Mouse (Mus musculus) E14TG2a.4 (cell line): Measurements from ENCODE around the gene Zfp62.

Experiments
- CTCF ChIP-seq: conservative IDR thresholded peaks from 2 replicates; pipeline ENCODE4 v1.5.1; 2014; ENCODE audit warnings: low read length
- POU5F1 ChIP-seq: IDR thresholded peaks from 2 replicates; pipeline ENCODE4 v1.6.1; 2014; ENCODE audit warnings: low read length, borderline replicate concordance

DNA sequence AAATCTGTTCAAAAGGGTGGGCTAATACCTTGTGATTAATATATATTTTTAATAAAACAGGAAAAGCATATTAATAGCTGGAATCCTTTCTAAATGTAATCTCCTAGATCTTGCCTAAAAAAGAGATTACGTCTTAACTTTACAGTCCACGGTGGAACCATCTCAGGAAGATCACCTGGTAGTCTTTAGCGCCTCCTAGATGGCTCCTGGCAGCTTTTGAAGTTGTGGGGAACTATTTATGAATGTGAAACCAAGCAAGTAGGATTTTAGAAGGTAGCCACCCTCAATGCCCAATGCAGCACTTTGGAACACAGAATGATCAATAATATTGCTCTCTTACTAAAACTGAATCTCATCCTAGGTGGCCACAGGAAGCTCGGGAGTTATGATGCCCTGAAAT, 37.8 kb downstream of the Zfp62 start:
- TF ChIP-seq CTCF = no peak
- no peak for TF ChIP-seq POU5F1
